ENCODE assay signal across 7 mouse cellular contexts in genomic region chr1:193189771-193190170, GRCm38 (mm10). TPM values are rescaled to one million over a fixed set of nuclear protein-coding genes. Genes with fewer than 3 reads are reported as not detected.
DNase-seq lines count a peak whose midpoint lies in the region; ATAC-seq and TF ChIP-seq lines count a peak whose summit lies in the region.

No protein-coding gene starts in this region.

- no peak overlapping the region for H3K4me3 ChIP-seq in liver, embryonic 11.5 days (ENCODE audit: low read depth, low read length)
- H3K4me3 ChIP-seq in liver, embryonic 12.5 days: no peak overlapping the region
- no peak overlapping the region for H3K4me3 ChIP-seq in embryonic fibroblast, embryonic 13.5 days (ENCODE audit: insufficient read depth, low read length)
- H3K4me3 ChIP-seq in small intestine, adult 2 months (ENCODE audit: low read depth, low read length): no peak overlapping the region

- no peak for DNase-seq in liver, embryonic 11.5 days (ENCODE audit: low spot score)
- no peak for DNase-seq in thymus, postnatal 4 days

- H3K9ac ChIP-seq in liver, embryonic 11.5 days (ENCODE audit: low read depth, low read length): no peak overlapping the region
- no peak overlapping the region for H3K9ac ChIP-seq in liver, embryonic 12.5 days

- no peak for TF ChIP-seq CTCF in embryonic fibroblast, embryonic 13.5 days (IDR thresholded peaks at IDR 0.05; ENCODE audit: borderline replicate concordance, insufficient read depth, low read length)
- no peak for TF ChIP-seq CTCF in small intestine, adult 2 months (IDR thresholded peaks at IDR 0.05; ENCODE audit: extremely low read depth, insufficient read length, insufficient replicate concordance, low read depth, low read length)

- no peak for TF ChIP-seq POLR2A in embryonic fibroblast, embryonic 13.5 days (IDR thresholded peaks at IDR 0.05; ENCODE audit: low read depth, low read length)
- TF ChIP-seq POLR2A in small intestine, adult 2 months (IDR thresholded peaks at IDR 0.05; ENCODE audit: low read depth, low read length): no peak

- peaks cover 9% of the 10 kb centered on the region; the same call in 1 of the 2 replicates for H3K4me1 ChIP-seq in liver, embryonic 11.5 days (replicated peaks; ENCODE audit: control insufficient read depth, insufficient read depth, low read length)
- H3K4me1 ChIP-seq in liver, embryonic 12.5 days: 0 out of 2 replicates have a peak, but pooled peaks cover 7% of the 10 kb centered on the region
- peaks cover 7% of the 10 kb centered on the region for H3K4me1 ChIP-seq in embryonic fibroblast, embryonic 13.5 days (ENCODE audit: control insufficient read depth, insufficient read depth, low read length)
- H3K4me1 ChIP-seq in small intestine, adult 2 months (ENCODE audit: control insufficient read depth, insufficient read depth, insufficient read length, low read length): peaks cover 4% of the 10 kb centered on the region; the same call in 1 of the 2 replicates

- no peaks in the 10 kb centered on the region for H3K36me3 ChIP-seq in liver, embryonic 11.5 days (ENCODE audit: control insufficient read depth, insufficient read depth, low read length)
- no peaks in the 10 kb centered on the region for H3K36me3 ChIP-seq in liver, embryonic 12.5 days
- H3K36me3 ChIP-seq in small intestine, adult 2 months (ENCODE audit: control insufficient read depth, insufficient read depth, low read length): no peaks in the 10 kb centered on the region; the same call in 1 of the 2 replicates

- WGBS in liver, embryonic 11.5 days: 50% methylated on average over 3 of the region's 3 CpGs
- WGBS in liver, embryonic 12.5 days (ENCODE audit: insufficient replicate concordance): 50% methylated on average over 3 of the region's 3 CpGs
- WGBS in small intestine, adult 2 months: 51% methylated on average over 3 of the region's 3 CpGs

- no peak for ATAC-seq in liver, embryonic 11.5 days (replicated peaks; ENCODE audit: low FRiP score)
- no peak for ATAC-seq in liver, embryonic 12.5 days
- ATAC-seq in inflammation-experienced regulatory T-cells, adult 6 months: peak; percentile 12
- no peak for ATAC-seq in erythroid progenitor cell, adult 5-6 weeks (replicated peaks; ENCODE audit: low FRiP score, poor library complexity, severe bottlenecking)

- no peaks in the 10 kb centered on the region for H3K9me3 ChIP-seq in liver, embryonic 11.5 days (ENCODE audit: control insufficient read depth, low read length)
- H3K9me3 ChIP-seq in liver, embryonic 12.5 days (replicated peaks): no peaks in the 10 kb centered on the region

- H3K4me2 ChIP-seq in liver, embryonic 11.5 days: no peak overlapping the region
- no peak overlapping the region for H3K4me2 ChIP-seq in liver, embryonic 12.5 days

- H3K27me3 ChIP-seq in liver, embryonic 11.5 days (replicated peaks; ENCODE audit: control insufficient read depth, insufficient read depth, low read length): no peaks in the 10 kb centered on the region
- H3K27me3 ChIP-seq in liver, embryonic 12.5 days (replicated peaks): no peaks in the 10 kb centered on the region
- H3K27me3 ChIP-seq in small intestine, adult 2 months (ENCODE audit: control insufficient read depth, insufficient read depth, low read length): no peaks in the 10 kb centered on the region

- H3K27ac ChIP-seq in liver, embryonic 11.5 days (ENCODE audit: low read depth, low read length): peak overlapping the region; percentile 28
- no peak overlapping the region for H3K27ac ChIP-seq in liver, embryonic 12.5 days
- H3K27ac ChIP-seq in embryonic fibroblast, embryonic 13.5 days (ENCODE audit: insufficient read depth, low read length): peak overlapping the region; percentile 68
- H3K27ac ChIP-seq in small intestine, adult 2 months (ENCODE audit: insufficient read depth, low read depth, low read length): peak overlapping the region; percentile 13

RNA-seq across cellular contexts. Expression of gene Traf3ip3, which starts 11.7 kb away (rescaled TPM):
- polyA plus RNA-seq in liver, embryonic 11.5 days (2014; fragmentation: Nextera tagmentation; extraction: Ambion mirVana): 8.5 and 9.2 TPM in 2 replicates
- polyA plus RNA-seq in liver, embryonic 12.5 days (2016; fragmentation: Nextera tagmentation; extraction: Ambion mirVana): 7.0 and 8.6 TPM in 2 replicates
- polyA plus RNA-seq in embryonic fibroblast, embryonic 13.5 days (2011; ENCODE audit: insufficient read length, low read depth, missing spikeins): not detected in 2 replicates
- polyA plus RNA-seq in inflammation-experienced regulatory T-cells, adult 6 months (2017; shearing (Covaris generic)): 100 to 1,000 TPM; 208 to 375 (median 335) TPM
- 2.6 and 4.6 TPM in 2 replicates for polyA plus RNA-seq in small intestine, adult 2 months (2012; rRNA removed)
- total RNA-seq in erythroid progenitor cell, adult 5-6 weeks (2015; ENCODE audit: low replicate concordance): 13.0 and 59.9 TPM in 2 replicates
- total RNA-seq in erythroid progenitor cell, adult 5-6 weeks (2017; ENCODE audit: low replicate concordance): 6.7 and 8.6 TPM in 2 replicates

RNA-seq across cellular contexts. Expression of gene Lamb3, which starts 17.7 kb away (rescaled TPM):
- polyA plus RNA-seq in liver, embryonic 11.5 days (2014; fragmentation: Nextera tagmentation; extraction: Ambion mirVana): 0.15 and 0.48 TPM in 2 replicates
- polyA plus RNA-seq in liver, embryonic 12.5 days (2016; fragmentation: Nextera tagmentation; extraction: Ambion mirVana): 0.04 and 0.25 TPM in 2 replicates
- polyA plus RNA-seq in embryonic fibroblast, embryonic 13.5 days (2011; ENCODE audit: insufficient read length, low read depth, missing spikeins): not detected in 2 replicates
- polyA plus RNA-seq in inflammation-experienced regulatory T-cells, adult 6 months (2017; shearing (Covaris generic)): 10 to 100 TPM; 16.6 to 23.0 (median 20.6) TPM
- 13.9 and 21.7 TPM in 2 replicates for polyA plus RNA-seq in small intestine, adult 2 months (2012; rRNA removed)
- 13.0 TPM in 1 of 2 replicates, not detected in the other for total RNA-seq in erythroid progenitor cell, adult 5-6 weeks (2015; ENCODE audit: low replicate concordance)
- total RNA-seq in erythroid progenitor cell, adult 5-6 weeks (2017; ENCODE audit: low replicate concordance): 1.3 TPM in 1 of 2 replicates, not detected in the other

RNA-seq across cellular contexts. Expression of gene A130010J15Rik, which starts 21.9 kb away (rescaled TPM):
- polyA plus RNA-seq in liver, embryonic 11.5 days (2014; fragmentation: Nextera tagmentation; extraction: Ambion mirVana): 11.1 and 12.8 TPM in 2 replicates
- polyA plus RNA-seq in liver, embryonic 12.5 days (2016; fragmentation: Nextera tagmentation; extraction: Ambion mirVana): 6.9 and 7.7 TPM in 2 replicates
- polyA plus RNA-seq in embryonic fibroblast, embryonic 13.5 days (2011; ENCODE audit: insufficient read length, low read depth, missing spikeins): 5.4 and 10.7 TPM in 2 replicates
- polyA plus RNA-seq in inflammation-experienced regulatory T-cells, adult 6 months (2017; shearing (Covaris generic)): 10 to 100 TPM in 2 of 3 experiments, 1 to 10 TPM in 1; 8.2 to 16.0 (median 15.3) TPM
- polyA plus RNA-seq in small intestine, adult 2 months (2012; rRNA removed): 1.6 and 2.0 TPM in 2 replicates
- total RNA-seq in erythroid progenitor cell, adult 5-6 weeks (2015; ENCODE audit: low replicate concordance): 0.36 and 1.7 TPM in 2 replicates
- 0.77 and 4.3 TPM in 2 replicates for total RNA-seq in erythroid progenitor cell, adult 5-6 weeks (2017; ENCODE audit: low replicate concordance)

RNA-seq across cellular contexts. Expression of gene Irf6, which starts 36.9 kb away (rescaled TPM):
- polyA plus RNA-seq in liver, embryonic 11.5 days (2014; fragmentation: Nextera tagmentation; extraction: Ambion mirVana): 4.1 and 5.2 TPM in 2 replicates
- 2.6 and 2.8 TPM in 2 replicates for polyA plus RNA-seq in liver, embryonic 12.5 days (2016; fragmentation: Nextera tagmentation; extraction: Ambion mirVana)
- polyA plus RNA-seq in embryonic fibroblast, embryonic 13.5 days (2011; ENCODE audit: insufficient read length, low read depth, missing spikeins): 0.32 and 1.3 TPM in 2 replicates
- polyA plus RNA-seq in inflammation-experienced regulatory T-cells, adult 6 months (2017; shearing (Covaris generic)): 1 to 10 TPM; 3.9 to 6.5 (median 5.1) TPM
- 43.4 and 141 TPM in 2 replicates for polyA plus RNA-seq in small intestine, adult 2 months (2012; rRNA removed)
- total RNA-seq in erythroid progenitor cell, adult 5-6 weeks (2015; ENCODE audit: low replicate concordance): not detected in 2 replicates
- 0.26 TPM in 1 of 2 replicates, not detected in the other for total RNA-seq in erythroid progenitor cell, adult 5-6 weeks (2017; ENCODE audit: low replicate concordance)

RNA-seq across cellular contexts. Expression of gene Diexf, which starts 59.7 kb away (rescaled TPM):
- 9.3 and 10.7 TPM in 2 replicates for polyA plus RNA-seq in liver, embryonic 11.5 days (2014; fragmentation: Nextera tagmentation; extraction: Ambion mirVana)
- 4.4 and 5.4 TPM in 2 replicates for polyA plus RNA-seq in liver, embryonic 12.5 days (2016; fragmentation: Nextera tagmentation; extraction: Ambion mirVana)
- polyA plus RNA-seq in embryonic fibroblast, embryonic 13.5 days (2011; ENCODE audit: insufficient read length, low read depth, missing spikeins): 22.3 and 25.4 TPM in 2 replicates
- polyA plus RNA-seq in inflammation-experienced regulatory T-cells, adult 6 months (2017; shearing (Covaris generic)): 10 to 100 TPM in 2 of 3 experiments, 1 to 10 TPM in 1; 5.0 to 15.1 (median 10.5) TPM
- 3.1 and 5.5 TPM in 2 replicates for polyA plus RNA-seq in small intestine, adult 2 months (2012; rRNA removed)
- 3.4 and 19.1 TPM in 2 replicates for total RNA-seq in erythroid progenitor cell, adult 5-6 weeks (2015; ENCODE audit: low replicate concordance)
- 1.4 and 1.5 TPM in 2 replicates for total RNA-seq in erythroid progenitor cell, adult 5-6 weeks (2017; ENCODE audit: low replicate concordance)

Comparison
In these comparisons a context has a peak if more than half of its experiments do, and no peak if none do; other contexts are left out.
1. RNA of gene Traf3ip3, which starts 11.7 kb away (polyA plus RNA-seq): 208 to 375 TPM in inflammation-experienced regulatory T-cells, adult 6 months; 8.5 to 9.2 TPM in liver, embryonic 11.5 days, 7.0 to 8.6 TPM in liver, embryonic 12.5 days, 2.6 to 4.6 TPM in small intestine, adult 2 months and not detected in embryonic fibroblast, embryonic 13.5 days; every median in the first group is over 10 times any median in the second.
2. RNA of gene Lamb3, which starts 17.7 kb away (polyA plus RNA-seq): 13.9 to 21.7 TPM in small intestine, adult 2 months and 16.6 to 23.0 TPM in inflammation-experienced regulatory T-cells, adult 6 months; 0.15 to 0.48 TPM in liver, embryonic 11.5 days, 0.04 to 0.25 TPM in liver, embryonic 12.5 days and not detected in embryonic fibroblast, embryonic 13.5 days; every median in the first group is over 10 times any median in the second.